Mouse (Mus musculus) neural tube, embryonic 13.5 days (tissue): ENCODE measurements at regions not wholly inside any gene's neighbourhood (a gene's known extent, or its start where the extent isn't known, plus 50 kb on each side); places are given as distances from the start of the nearest gene placed in this dataset.
A peak's percentile ranks its signal among the peaks of the same experiment; 100 is the strongest.

ENCODE experiments used
- ATAC-seq: fragments of 200-750 bp; cut with Nextera tagmentation; 2 replicates; pipeline ENCODE4 v1.8.0; 2017; ENCODE audit warnings: low read depth, mild to moderate bottlenecking, moderate TSS enrichment, moderate library complexity
- H3K27ac ChIP-seq: fragments of 300-500 bp; sonication (generic); replicated peaks from 2 replicates; pipeline ENCODE4 v1.5.1; 2015; ENCODE audit warnings: moderate library complexity, mild to moderate bottlenecking, inconsistent platforms
- H3K27me3 ChIP-seq: fragments of 300-500 bp; sonication (generic); 2 replicates; pipeline ENCODE4 v1.6.1; 2015; ENCODE audit warnings: mild to moderate bottlenecking, inconsistent platforms
- H3K36me3 ChIP-seq: fragments of 300-500 bp; sonication (generic); 2 replicates; pipeline ENCODE4 v1.6.1; 2015; ENCODE audit warnings: mild to moderate bottlenecking, inconsistent platforms
- H3K4me1 ChIP-seq: fragments of 300-500 bp; sonication (generic); replicated peaks from 2 replicates; pipeline ENCODE4 v1.6.1; 2015; ENCODE audit warnings: inconsistent platforms
- H3K4me2 ChIP-seq: fragments of 300-500 bp; sonication (generic); 2 replicates; pipeline ENCODE4 v1.6.1; 2015; ENCODE audit warnings: inconsistent platforms, mild to moderate bottlenecking, moderate library complexity
- H3K4me3 ChIP-seq: fragments of 300-500 bp; sonication (generic); 2 replicates; pipeline ENCODE4 v1.5.1; 2015; ENCODE audit warnings: mild to moderate bottlenecking, inconsistent platforms
- H3K9ac ChIP-seq: fragments of 300-500 bp; sonication (generic); 2 replicates; pipeline ENCODE4 v1.6.1; 2015; ENCODE audit warnings: moderate library complexity, mild to moderate bottlenecking, inconsistent platforms
- H3K9me3 ChIP-seq: fragments of 300-500 bp; sonication (generic); 2 replicates; pipeline ENCODE4 v1.6.1; 2016; ENCODE audit warnings: inconsistent platforms
- WGBS: fragments of 180-500 bp; shearing (Covaris S2); methylation state at CpG from one replicate; pipeline ENCODE4 v1.1.7; 2015; 5-methylcytosine and 5-hydroxymethylcytosine counted together

- Histone ChIP-seq H3K27ac (no peak overlapping the region), H3K36me3 (no peaks in the 10 kb centered on the region), H3K4me3 (no peak overlapping the region), H3K9me3 (no peaks in the 10 kb centered on the region), H3K4me1 (no peaks in the 10 kb centered on the region), H3K27me3 (no peaks in the 10 kb centered on the region), H3K4me2 (no peak overlapping the region), H3K9ac (no peak overlapping the region)
- no peak for ATAC-seq
- 77% methylated on average over 3 of the region's 3 CpGs for WGBS
These were observed 484.9 kb upstream of the Gm5415 start for GRCm38 (mm10) chr1:33031991-33032390.

- WGBS = 62% methylated on average over 8 of the region's 8 CpGs
- Histone ChIP-seq H3K27ac (no peak overlapping the region), H3K4me2 (no peak overlapping the region), H3K9me3 (no peaks in the 10 kb centered on the region), H3K9ac (no peak overlapping the region), H3K4me1 (no peaks in the 10 kb centered on the region), H3K4me3 (no peak overlapping the region), H3K36me3 (no peaks in the 10 kb centered on the region), H3K27me3 (no peaks in the 10 kb centered on the region)
- ATAC-seq = no peak
These were observed 479.8 kb upstream of the Gm5415 start for GRCm38 (mm10) chr1:33026683-33027415.

- WGBS = 62% methylated on average over 7 of the region's 7 CpGs
- no peak for ATAC-seq
- no peak overlapping the region for H3K27ac ChIP-seq
These were observed 478.3 kb upstream of the Gm5415 start for GRCm38 (mm10) chr1:33025379-33025778.

GRCm38 (mm10) chr1:33022852-33023251, 475.8 kb upstream of the Gm5415 start:
- Histone ChIP-seq H3K9ac (no peak overlapping the region), H3K36me3 (no peaks in the 10 kb centered on the region), H3K27me3 (no peaks in the 10 kb centered on the region), H3K4me1 (no peaks in the 10 kb centered on the region), H3K27ac (no peak overlapping the region), H3K4me3 (no peak overlapping the region), H3K9me3 (no peaks in the 10 kb centered on the region), H3K4me2 (no peak overlapping the region)
- 84% methylated on average over 4 of the region's 4 CpGs for WGBS
- no peak for ATAC-seq

More at GRCm38 (mm10) chr1:33025379-33025778, 478.3 kb upstream of the Gm5415 start:
- Histone ChIP-seq H3K9me3 (no peaks in the 10 kb centered on the region), H3K36me3 (no peaks in the 10 kb centered on the region), H3K4me2 (no peak overlapping the region), H3K9ac (no peak overlapping the region), H3K4me1 (no peaks in the 10 kb centered on the region), H3K4me3 (no peak overlapping the region), H3K27me3 (no peaks in the 10 kb centered on the region)

- 87% methylated on average over 3 of the region's 3 CpGs for WGBS
- no peak overlapping the region for H3K9ac ChIP-seq
These were observed 456.9 kb upstream of the Gm5415 start for GRCm38 (mm10) chr1:33003992-33004391.

GRCm38 (mm10) chr1:32964957-32965356, 417.9 kb upstream of the Gm5415 start:
- no peaks in the 10 kb centered on the region for H3K27me3 ChIP-seq
- no peak overlapping the region for H3K4me2 ChIP-seq
- no peaks in the 10 kb centered on the region for H3K4me1 ChIP-seq
- no peak for ATAC-seq
- no peak overlapping the region for H3K27ac ChIP-seq
- H3K36me3 ChIP-seq = no peaks in the 10 kb centered on the region
- H3K9ac ChIP-seq = no peak overlapping the region
- no peaks in the 10 kb centered on the region for H3K9me3 ChIP-seq
- WGBS = 65% methylated on average over 3 of the region's 3 CpGs
- no peak overlapping the region for H3K4me3 ChIP-seq

More at GRCm38 (mm10) chr1:33003992-33004391, 456.9 kb upstream of the Gm5415 start:
- ATAC-seq = no peak
- no peak overlapping the region for H3K4me3 ChIP-seq
- H3K4me1 ChIP-seq = no peaks in the 10 kb centered on the region
- no peaks in the 10 kb centered on the region for H3K9me3 ChIP-seq
- H3K4me2 ChIP-seq = no peak overlapping the region
- no peak overlapping the region for H3K27ac ChIP-seq
- H3K36me3 ChIP-seq = no peaks in the 10 kb centered on the region
- H3K27me3 ChIP-seq = no peaks in the 10 kb centered on the region

- Histone ChIP-seq H3K4me3 (no peak overlapping the region), H3K4me2 (no peak overlapping the region)
- WGBS = 90% methylated on average over 6 of the region's 6 CpGs
These were observed 412.2 kb upstream of the Gm5415 start for GRCm38 (mm10) chr1:32959316-32959715.

GRCm38 (mm10) chr1:32946254-32946653, 399.2 kb upstream of the Gm5415 start:
- ATAC-seq = no peak
- no peak overlapping the region for H3K4me2 ChIP-seq

More at GRCm38 (mm10) chr1:32959316-32959715, 412.2 kb upstream of the Gm5415 start:
- Histone ChIP-seq H3K4me1 (no peaks in the 10 kb centered on the region), H3K9me3 (no peaks in the 10 kb centered on the region), H3K9ac (no peak overlapping the region), H3K27me3 (no peaks in the 10 kb centered on the region), H3K36me3 (no peaks in the 10 kb centered on the region), H3K27ac (no peak overlapping the region)
- ATAC-seq = no peak

GRCm38 (mm10) chr1:32930381-32930780, 383.3 kb upstream of the Gm5415 start:
- H3K27ac ChIP-seq = no peak overlapping the region
- ATAC-seq = peak; percentile 71; the same call in 1 of the 2 replicates
- no peaks in the 10 kb centered on the region for H3K9me3 ChIP-seq
- no peak overlapping the region for H3K4me3 ChIP-seq
- no peaks in the 10 kb centered on the region for H3K27me3 ChIP-seq
- WGBS = 34% methylated on average over 3 of the region's 3 CpGs
- H3K4me1 ChIP-seq = peaks cover 7% of the 10 kb centered on the region
- H3K4me2 ChIP-seq = no peak overlapping the region
- H3K36me3 ChIP-seq = no peaks in the 10 kb centered on the region
- H3K9ac ChIP-seq = no peak overlapping the region

More at GRCm38 (mm10) chr1:32946254-32946653, 399.2 kb upstream of the Gm5415 start:
- H3K4me3 ChIP-seq = no peak overlapping the region
- no peak overlapping the region for H3K9ac ChIP-seq
- H3K27ac ChIP-seq = no peak overlapping the region
- no peaks in the 10 kb centered on the region for H3K9me3 ChIP-seq
- no peaks in the 10 kb centered on the region for H3K36me3 ChIP-seq
- H3K27me3 ChIP-seq = no peaks in the 10 kb centered on the region
- WGBS = 79% methylated on average over 4 of the region's 4 CpGs
- no peaks in the 10 kb centered on the region for H3K4me1 ChIP-seq

- Histone ChIP-seq H3K4me3 (no peak overlapping the region), H3K4me2 (no peak overlapping the region), H3K36me3 (no peaks in the 10 kb centered on the region), H3K4me1 (no peaks in the 10 kb centered on the region), H3K9me3 (no peaks in the 10 kb centered on the region), H3K9ac (no peak overlapping the region), H3K27me3 (no peaks in the 10 kb centered on the region), H3K27ac (no peak overlapping the region)
- no peak for ATAC-seq
These were observed 355.3 kb upstream of the Gm5415 start for GRCm38 (mm10) chr1:32902437-32902836.

- H3K36me3 ChIP-seq = no peaks in the 10 kb centered on the region
- no peak overlapping the region for H3K4me3 ChIP-seq
- no peak overlapping the region for H3K9ac ChIP-seq
- no peaks in the 10 kb centered on the region for H3K27me3 ChIP-seq
- no peaks in the 10 kb centered on the region for H3K9me3 ChIP-seq
- H3K4me1 ChIP-seq = no peaks in the 10 kb centered on the region
- no peak overlapping the region for H3K27ac ChIP-seq
- no peak for ATAC-seq
- no peak overlapping the region for H3K4me2 ChIP-seq
These were observed 340.6 kb upstream of the Gm5415 start for GRCm38 (mm10) chr1:32887728-32888127.

- Histone ChIP-seq H3K4me2 (no peak overlapping the region), H3K27ac (0 out of 2 replicates have a peak overlapping the region, but pooled peaks have one; percentile 28), H3K9ac (no peak overlapping the region), H3K36me3 (no peaks in the 10 kb centered on the region), H3K9me3 (no peaks in the 10 kb centered on the region), H3K4me1 (0 out of 2 replicates have a peak, but pooled peaks cover 3% of the 10 kb centered on the region), H3K4me3 (no peak overlapping the region), H3K27me3 (no peaks in the 10 kb centered on the region)
- 61% methylated on average over 8 of the region's 8 CpGs for WGBS
- peak; percentile 76; the same call in 1 of the 2 replicates for ATAC-seq
These were observed 325.8 kb upstream of the Gm5415 start for GRCm38 (mm10) chr1:32872920-32873319.

GRCm38 (mm10) chr1:32866111-32866510, 319.0 kb upstream of the Gm5415 start:
- 89% methylated on average over 1 of the region's 1 CpGs for WGBS
- Histone ChIP-seq H3K27me3 (no peaks in the 10 kb centered on the region), H3K9me3 (no peaks in the 10 kb centered on the region), H3K9ac (no peak overlapping the region), H3K4me2 (no peak overlapping the region), H3K4me1 (no peaks in the 10 kb centered on the region), H3K36me3 (no peaks in the 10 kb centered on the region), H3K27ac (no peak overlapping the region), H3K4me3 (no peak overlapping the region)
- ATAC-seq = no peak
